Mouse (Mus musculus): ENCODE results near the gene D430042O09Rik. TPM values are rescaled to one million over a fixed set of nuclear protein-coding genes. Genes with fewer than 3 reads are reported as not detected.

D430042O09Rik gene
- polyA plus RNA-seq, 1 experiment from 2014 or later, result 9.8 TPM

DNA sequence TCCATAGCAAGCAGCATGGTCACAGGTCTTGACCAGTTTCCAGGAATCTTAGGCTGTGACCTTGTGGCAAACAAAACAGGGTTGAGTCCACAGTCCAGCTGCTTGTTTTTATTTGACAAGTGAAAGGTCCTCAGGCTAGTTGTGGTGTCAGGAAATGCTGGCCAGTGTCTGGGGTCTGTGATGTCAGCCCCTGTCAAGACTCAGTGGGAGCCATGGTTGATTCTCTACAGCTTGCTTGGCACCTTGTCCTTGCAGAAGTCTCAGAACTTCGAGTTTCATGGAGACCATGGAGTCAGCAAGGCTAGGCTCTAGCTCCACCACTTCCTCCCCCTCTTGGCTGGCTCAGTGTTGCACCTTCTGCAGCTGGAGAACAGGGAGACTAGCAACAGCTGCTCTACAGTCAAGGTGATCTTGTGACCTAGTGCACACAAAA lies 33.6 kb downstream of the D430042O09Rik start:
- H3K27ac ChIP-seq (replicated peaks; ENCODE audit: low read depth, low read length), result no peak overlapping the region
- no peak for DNase-seq (ENCODE audit: low spot score)
- H3K9ac ChIP-seq (replicated peaks; ENCODE audit: low read length), result no peak overlapping the region
- no peak overlapping the region for H3K4me3 ChIP-seq (ENCODE audit: low read depth, low read length)
- no peaks in the 10 kb centered on the region for H3K27me3 ChIP-seq (ENCODE audit: control insufficient read depth, insufficient read depth, low read length)
- ATAC-seq (replicated peaks; ENCODE audit: insufficient number of reproducible peaks, low FRiP score, low TSS enrichment, low read depth), result no peak
- no peaks in the 10 kb centered on the region for H3K36me3 ChIP-seq (replicated peaks; ENCODE audit: control insufficient read depth, insufficient read depth, low read depth, low read length)
- 64% methylated on average over 1 of the region's 1 CpGs for WGBS
- no peak overlapping the region for H3K4me2 ChIP-seq (ENCODE audit: low read depth, low read length)
- H3K4me1 ChIP-seq (ENCODE audit: control insufficient read depth, insufficient read depth, low read length), result no peaks in the 10 kb centered on the region
- H3K9me3 ChIP-seq (replicated peaks; ENCODE audit: control insufficient read depth, low read length), result no peaks in the 10 kb centered on the region

DNA sequence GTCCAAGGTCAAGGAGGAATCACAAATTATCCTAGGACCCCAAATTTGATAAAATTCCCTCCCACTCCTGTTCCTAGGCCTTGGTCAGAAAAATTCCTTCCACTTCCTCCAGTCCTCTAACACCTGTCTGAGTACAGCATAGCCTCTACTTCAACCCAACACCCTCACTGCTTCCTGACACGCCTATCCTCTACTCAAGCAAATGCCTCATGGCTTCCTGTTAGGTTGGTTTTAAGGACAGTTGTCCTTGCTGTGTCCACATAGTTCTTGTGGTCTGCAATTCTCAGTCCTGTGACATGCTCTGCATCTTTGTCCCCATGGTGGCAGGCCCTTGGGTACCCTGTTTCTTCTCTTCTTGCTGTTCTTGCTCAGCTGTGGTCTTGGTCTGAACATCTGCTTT lies 37.1 kb downstream of the D430042O09Rik start:
- Histone ChIP-seq H3K9me3 (replicated peaks; ENCODE audit: control insufficient read depth, low read length) (no peaks in the 10 kb centered on the region), H3K9ac (replicated peaks; ENCODE audit: low read length) (no peak overlapping the region), H3K4me2 (ENCODE audit: low read depth, low read length) (no peak overlapping the region), H3K36me3 (replicated peaks; ENCODE audit: control insufficient read depth, insufficient read depth, low read depth, low read length) (no peaks in the 10 kb centered on the region), H3K4me3 (ENCODE audit: low read depth, low read length) (no peak overlapping the region), H3K27me3 (ENCODE audit: control insufficient read depth, insufficient read depth, low read length) (no peaks in the 10 kb centered on the region), H3K27ac (replicated peaks; ENCODE audit: low read depth, low read length) (no peak overlapping the region), H3K4me1 (ENCODE audit: control insufficient read depth, insufficient read depth, low read length) (no peaks in the 10 kb centered on the region)
- 76% methylated on average over 1 of the region's 1 CpGs for WGBS
- ATAC-seq (replicated peaks; ENCODE audit: insufficient number of reproducible peaks, low FRiP score, low TSS enrichment, low read depth), result no peak
- DNase-seq (ENCODE audit: low spot score), result no peak

DNA sequence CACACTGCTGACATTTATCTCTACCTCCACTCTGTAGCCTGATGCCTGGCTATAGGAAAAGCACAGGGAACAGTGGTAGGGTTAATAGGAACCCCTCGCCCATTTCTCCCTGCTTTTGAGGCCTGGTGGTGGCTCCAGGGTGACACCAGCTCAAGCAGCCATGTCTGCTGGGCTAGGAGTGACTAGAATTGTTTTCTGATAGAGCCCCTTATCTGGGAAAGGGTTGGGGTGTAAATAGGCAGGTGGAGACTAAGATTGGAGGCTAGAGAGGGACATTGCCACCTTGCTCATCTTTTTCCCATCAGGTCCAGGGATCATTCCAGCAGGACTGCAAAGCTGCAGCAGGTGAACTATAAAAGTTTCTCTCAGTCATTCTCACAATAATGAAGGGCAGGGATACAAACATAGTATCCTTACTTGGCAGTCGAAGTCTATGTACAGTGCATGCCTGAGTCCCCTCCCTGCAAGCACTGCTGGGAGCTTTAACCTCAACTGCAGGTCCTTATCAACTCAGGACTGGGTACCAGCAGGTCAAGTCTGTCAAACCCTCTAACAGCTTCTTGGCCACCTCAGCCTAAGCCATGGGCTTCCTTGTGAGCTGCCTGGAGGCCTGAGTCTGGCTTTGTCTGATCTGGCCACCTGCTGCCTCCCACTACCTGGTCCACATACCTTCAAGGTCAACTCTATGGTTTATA lies 39.1 kb downstream of the D430042O09Rik start:
- Histone ChIP-seq H3K36me3 (replicated peaks; ENCODE audit: control insufficient read depth, insufficient read depth, low read depth, low read length) (no peaks in the 10 kb centered on the region), H3K9me3 (replicated peaks; ENCODE audit: control insufficient read depth, low read length) (no peaks in the 10 kb centered on the region), H3K4me3 (ENCODE audit: low read depth, low read length) (no peak overlapping the region), H3K4me1 (ENCODE audit: control insufficient read depth, insufficient read depth, low read length) (no peaks in the 10 kb centered on the region), H3K9ac (replicated peaks; ENCODE audit: low read length) (no peak overlapping the region), H3K27ac (replicated peaks; ENCODE audit: low read depth, low read length) (no peak overlapping the region), H3K4me2 (ENCODE audit: low read depth, low read length) (no peak overlapping the region), H3K27me3 (ENCODE audit: control insufficient read depth, insufficient read depth, low read length) (no peaks in the 10 kb centered on the region)
- no peak for DNase-seq (ENCODE audit: low spot score)
- 87% methylated on average over 2 of the region's 2 CpGs for WGBS
- ATAC-seq (replicated peaks; ENCODE audit: insufficient number of reproducible peaks, low FRiP score, low TSS enrichment, low read depth), result no peak

DNA sequence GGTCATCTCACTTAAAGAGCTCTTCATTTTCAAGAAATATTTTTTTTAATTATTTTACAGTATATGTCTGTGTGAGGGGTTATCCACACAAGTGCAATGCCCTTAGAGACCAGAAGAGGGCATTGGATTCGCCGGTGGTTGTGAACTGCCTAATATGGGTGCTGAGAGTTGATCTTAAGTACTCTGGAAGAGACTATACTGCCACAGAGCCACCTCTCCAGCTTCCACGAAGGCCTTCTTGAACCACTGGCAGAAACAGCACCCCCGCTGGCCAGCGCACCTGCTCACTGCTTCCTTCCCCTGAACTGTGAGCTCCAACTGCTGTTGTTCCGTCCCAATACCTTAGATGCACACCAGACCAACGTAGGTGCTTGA lies 39.6 kb downstream of the D430042O09Rik start:
- Histone ChIP-seq H3K9ac (replicated peaks; ENCODE audit: low read length) (no peak overlapping the region), H3K4me3 (ENCODE audit: low read depth, low read length) (no peak overlapping the region), H3K36me3 (replicated peaks; ENCODE audit: control insufficient read depth, insufficient read depth, low read depth, low read length) (no peaks in the 10 kb centered on the region), H3K27ac (replicated peaks; ENCODE audit: low read depth, low read length) (no peak overlapping the region), H3K27me3 (ENCODE audit: control insufficient read depth, insufficient read depth, low read length) (no peaks in the 10 kb centered on the region), H3K9me3 (replicated peaks; ENCODE audit: control insufficient read depth, low read length) (no peaks in the 10 kb centered on the region), H3K4me2 (ENCODE audit: low read depth, low read length) (no peak overlapping the region), H3K4me1 (ENCODE audit: control insufficient read depth, insufficient read depth, low read length) (no peaks in the 10 kb centered on the region)
- WGBS, result 59% methylated on average over 7 of the region's 7 CpGs
- DNase-seq (ENCODE audit: low spot score), result no peak
- ATAC-seq (replicated peaks; ENCODE audit: insufficient number of reproducible peaks, low FRiP score, low TSS enrichment, low read depth), result no peak

DNA sequence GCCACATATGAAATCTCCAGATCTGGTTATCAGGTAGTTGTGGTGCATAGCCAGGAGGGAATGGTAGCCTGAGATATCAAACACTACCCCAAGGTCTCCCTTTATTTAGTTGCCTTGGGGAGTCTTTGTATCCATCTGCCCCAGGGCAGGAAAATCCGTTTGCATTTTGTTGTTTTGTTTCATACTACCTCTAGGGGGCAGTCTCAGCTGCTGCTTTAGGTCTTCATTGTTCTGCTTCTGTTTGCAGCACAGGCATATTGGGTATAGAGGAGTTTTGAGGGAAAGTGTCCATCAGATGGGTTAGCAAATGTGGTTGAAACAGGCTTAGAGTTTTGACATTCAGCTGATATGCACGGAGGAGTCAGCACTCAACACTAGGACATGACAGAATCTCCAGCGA lies 40.5 kb downstream of the D430042O09Rik start:
- H3K4me1 ChIP-seq (ENCODE audit: control insufficient read depth, insufficient read depth, low read length), result no peaks in the 10 kb centered on the region
- H3K36me3 ChIP-seq (replicated peaks; ENCODE audit: control insufficient read depth, insufficient read depth, low read depth, low read length), result no peaks in the 10 kb centered on the region
- H3K9ac ChIP-seq (replicated peaks; ENCODE audit: low read length), result no peak overlapping the region
- WGBS, result 52% methylated on average over 3 of the region's 3 CpGs
- no peak overlapping the region for H3K27ac ChIP-seq (replicated peaks; ENCODE audit: low read depth, low read length)
- ATAC-seq (replicated peaks; ENCODE audit: insufficient number of reproducible peaks, low FRiP score, low TSS enrichment, low read depth), result no peak
- DNase-seq (ENCODE audit: low spot score), result peak; percentile 69
- no peaks in the 10 kb centered on the region for H3K9me3 ChIP-seq (replicated peaks; ENCODE audit: control insufficient read depth, low read length)
- no peak overlapping the region for H3K4me2 ChIP-seq (ENCODE audit: low read depth, low read length)
- no peak overlapping the region for H3K4me3 ChIP-seq (ENCODE audit: low read depth, low read length)
- no peaks in the 10 kb centered on the region for H3K27me3 ChIP-seq (ENCODE audit: control insufficient read depth, insufficient read depth, low read length)

DNA sequence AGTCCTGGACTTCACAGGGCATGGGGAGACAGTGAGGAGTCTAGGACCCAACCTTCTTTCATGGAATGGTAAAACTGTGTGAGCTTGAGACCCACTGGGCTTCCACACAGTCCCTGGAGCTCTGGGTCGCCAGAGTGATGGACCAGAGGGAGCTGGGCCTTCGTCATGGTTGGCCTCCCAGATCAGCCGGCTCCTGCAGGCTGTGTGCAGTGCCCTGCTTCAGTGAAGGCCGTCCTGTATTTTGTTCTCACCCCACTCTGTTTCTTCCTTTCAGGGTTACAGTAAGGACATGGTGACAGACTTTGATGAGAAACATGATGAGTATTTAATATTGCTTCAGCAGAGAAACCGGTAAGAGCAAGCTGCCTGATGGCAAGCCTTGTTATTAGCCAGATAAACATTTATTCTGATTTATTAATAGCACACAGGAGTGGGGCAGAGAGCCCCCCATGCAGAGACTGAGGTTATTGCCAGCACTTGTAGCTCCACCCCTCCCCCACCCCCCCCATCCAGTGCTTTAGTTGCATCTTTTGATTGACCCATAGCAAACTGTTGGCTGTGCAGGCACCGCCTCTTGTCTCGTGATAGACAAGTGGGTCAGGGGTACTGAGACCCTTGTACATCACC lies 45.1 kb downstream of the D430042O09Rik start:
- Histone ChIP-seq H3K9ac (replicated peaks; ENCODE audit: low read length) (no peak overlapping the region), H3K9me3 (replicated peaks; ENCODE audit: control insufficient read depth, low read length) (no peaks in the 10 kb centered on the region), H3K27me3 (ENCODE audit: control insufficient read depth, insufficient read depth, low read length) (no peaks in the 10 kb centered on the region), H3K4me2 (ENCODE audit: low read depth, low read length) (no peak overlapping the region), H3K36me3 (replicated peaks; ENCODE audit: control insufficient read depth, insufficient read depth, low read depth, low read length) (no peaks in the 10 kb centered on the region), H3K4me3 (ENCODE audit: low read depth, low read length) (no peak overlapping the region), H3K4me1 (ENCODE audit: control insufficient read depth, insufficient read depth, low read length) (no peaks in the 10 kb centered on the region), H3K27ac (replicated peaks; ENCODE audit: low read depth, low read length) (no peak overlapping the region)
- WGBS, result 82% methylated on average over 7 of the region's 7 CpGs
- ATAC-seq (replicated peaks; ENCODE audit: insufficient number of reproducible peaks, low FRiP score, low TSS enrichment, low read depth), result no peak
- no peak for DNase-seq (ENCODE audit: low spot score)

DNA sequence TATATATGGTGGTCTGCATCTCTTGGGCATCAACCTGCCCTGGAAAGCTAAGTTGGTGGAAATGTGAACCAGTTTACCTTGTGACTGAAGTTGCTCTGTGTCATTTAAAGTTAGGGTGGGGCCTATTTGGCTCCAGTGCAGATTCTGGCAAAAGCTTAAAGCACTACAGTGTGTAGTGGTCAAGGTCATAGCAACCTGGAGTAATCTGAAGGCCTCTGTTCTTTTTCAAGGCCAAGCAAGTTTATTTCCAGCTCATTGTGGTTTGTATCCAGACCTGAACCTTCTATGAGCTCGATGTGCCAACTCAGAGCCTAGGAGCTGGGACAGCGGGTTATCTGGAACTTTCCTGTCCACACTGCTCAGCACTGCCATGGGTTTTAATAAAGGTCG lies 45.6 kb downstream of the D430042O09Rik start:
- DNase-seq (ENCODE audit: low spot score) (no peak), ATAC-seq (replicated peaks; ENCODE audit: insufficient number of reproducible peaks, low FRiP score, low TSS enrichment, low read depth) (no peak)
- Histone ChIP-seq H3K9ac (replicated peaks; ENCODE audit: low read length) (no peak overlapping the region), H3K4me3 (ENCODE audit: low read depth, low read length) (no peak overlapping the region), H3K4me2 (ENCODE audit: low read depth, low read length) (no peak overlapping the region), H3K4me1 (ENCODE audit: control insufficient read depth, insufficient read depth, low read length) (no peaks in the 10 kb centered on the region), H3K36me3 (replicated peaks; ENCODE audit: control insufficient read depth, insufficient read depth, low read depth, low read length) (no peaks in the 10 kb centered on the region), H3K27me3 (ENCODE audit: control insufficient read depth, insufficient read depth, low read length) (no peaks in the 10 kb centered on the region), H3K9me3 (replicated peaks; ENCODE audit: control insufficient read depth, low read length) (no peaks in the 10 kb centered on the region), H3K27ac (replicated peaks; ENCODE audit: low read depth, low read length) (no peak overlapping the region)
- WGBS, result 80% methylated on average over 3 of the region's 3 CpGs

DNA sequence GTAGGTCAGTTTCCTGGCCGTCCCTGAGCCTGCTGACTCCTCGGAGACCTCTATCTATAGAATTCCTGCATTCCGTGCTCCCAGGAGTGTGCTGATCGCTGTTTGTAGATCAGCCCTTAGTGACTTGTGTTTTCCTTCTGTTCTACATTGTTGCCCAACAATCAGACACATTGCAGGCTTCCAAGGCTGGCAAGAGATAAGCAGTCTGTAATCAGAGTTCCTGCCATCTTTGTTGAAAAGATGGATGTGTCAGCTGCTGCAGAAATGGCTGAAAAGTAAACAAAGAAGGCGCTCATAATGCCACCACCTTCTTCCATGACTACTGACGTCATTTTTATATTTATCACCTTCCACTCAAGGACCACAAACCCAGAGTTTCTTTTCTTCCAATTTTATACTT lies 49.1 kb downstream of the D430042O09Rik start:
- no peak overlapping the region for H3K4me3 ChIP-seq (ENCODE audit: low read depth, low read length)
- no peaks in the 10 kb centered on the region for H3K27me3 ChIP-seq (ENCODE audit: control insufficient read depth, insufficient read depth, low read length)
- no peak overlapping the region for H3K9ac ChIP-seq (replicated peaks; ENCODE audit: low read length)
- no peaks in the 10 kb centered on the region for H3K36me3 ChIP-seq (replicated peaks; ENCODE audit: control insufficient read depth, insufficient read depth, low read depth, low read length)
- no peak for DNase-seq (ENCODE audit: low spot score)
- WGBS, result 73% methylated on average over 6 of the region's 6 CpGs
- H3K4me1 ChIP-seq (ENCODE audit: control insufficient read depth, insufficient read depth, low read length), result no peaks in the 10 kb centered on the region
- no peaks in the 10 kb centered on the region for H3K9me3 ChIP-seq (replicated peaks; ENCODE audit: control insufficient read depth, low read length)
- no peak for ATAC-seq (replicated peaks; ENCODE audit: insufficient number of reproducible peaks, low FRiP score, low TSS enrichment, low read depth)
- no peak overlapping the region for H3K4me2 ChIP-seq (ENCODE audit: low read depth, low read length)
- no peak overlapping the region for H3K27ac ChIP-seq (replicated peaks; ENCODE audit: low read depth, low read length)

All from embryonic facial prominence, embryonic 11.5 days (tissue).